Mouse (Mus musculus) ES-Bruce4 (cell line): ENCODE results near the gene Adamtsl4. TPM values are rescaled to one million over a fixed set of nuclear protein-coding genes. Genes with fewer than 3 reads are reported as not detected.

Source experiments
- H3K27ac ChIP-seq: 2 replicates; pipeline ENCODE4 v1.5.1; 2012; ENCODE audit warnings: low read length, inconsistent platforms; ENCODE audit not compliant: insufficient read depth
- H3K27me3 ChIP-seq: 2 replicates; pipeline ENCODE4 v1.6.1; 2012; ENCODE audit warnings: mild to moderate bottlenecking, low read length, inconsistent platforms; ENCODE audit not compliant: control insufficient read depth, poor library complexity, insufficient read depth, severe bottlenecking
- H3K36me3 ChIP-seq: 2 replicates; pipeline ENCODE4 v1.6.1; 2012; ENCODE audit warnings: inconsistent platforms, mild to moderate bottlenecking, low read length, moderate library complexity; ENCODE audit not compliant: control insufficient read depth, poor library complexity, insufficient read depth, severe bottlenecking
- H3K4me1 ChIP-seq: one replicate; pipeline ENCODE4 v1.8.1; 2011; ENCODE audit warnings: low read length; ENCODE audit not compliant: control insufficient read depth, insufficient read depth
- H3K4me3 ChIP-seq: 2 replicates; pipeline ENCODE4 v1.5.1; 2011; ENCODE audit warnings: low read depth, mild to moderate bottlenecking, low read length
- H3K9ac ChIP-seq: 2 replicates; pipeline ENCODE4 v1.6.1; 2012; ENCODE audit warnings: low read depth, mild to moderate bottlenecking, inconsistent platforms; ENCODE audit not compliant: poor library complexity, severe bottlenecking
- H3K9me3 ChIP-seq: replicated peaks from 2 replicates; pipeline ENCODE4 v1.6.1; 2012; ENCODE audit warnings: mild to moderate bottlenecking, low read length, inconsistent platforms; ENCODE audit not compliant: control insufficient read depth, poor library complexity, insufficient read depth, severe bottlenecking
- CTCF ChIP-seq: IDR thresholded peaks from one replicate; pipeline ENCODE4 v1.8.1; 2011; ENCODE audit warnings: low read depth, low read length
- EP300 ChIP-seq: IDR thresholded peaks from 2 replicates; pipeline ENCODE4 v1.6.1; 2011; ENCODE audit warnings: low read depth, low read length; ENCODE audit not compliant: insufficient read depth
- POLR2A ChIP-seq: IDR thresholded peaks from one replicate; pipeline ENCODE4 v1.8.1; 2011; ENCODE audit warnings: low read length; ENCODE audit not compliant: insufficient read depth
- polyA plus RNA-seq: library from polyadenylated mRNA; stranded (reverse); fragments of >200 nt; gene quantifications from 2 replicates; pipeline ENCODE4 v1.2.4, GENCODE M21; 2011; ENCODE audit warnings: low read depth; ENCODE audit not compliant: missing spikeins, insufficient read depth, insufficient read length

Gene Adamtsl4
- polyA plus RNA-seq, 1 experiment = 10.1 TPM

DNA sequence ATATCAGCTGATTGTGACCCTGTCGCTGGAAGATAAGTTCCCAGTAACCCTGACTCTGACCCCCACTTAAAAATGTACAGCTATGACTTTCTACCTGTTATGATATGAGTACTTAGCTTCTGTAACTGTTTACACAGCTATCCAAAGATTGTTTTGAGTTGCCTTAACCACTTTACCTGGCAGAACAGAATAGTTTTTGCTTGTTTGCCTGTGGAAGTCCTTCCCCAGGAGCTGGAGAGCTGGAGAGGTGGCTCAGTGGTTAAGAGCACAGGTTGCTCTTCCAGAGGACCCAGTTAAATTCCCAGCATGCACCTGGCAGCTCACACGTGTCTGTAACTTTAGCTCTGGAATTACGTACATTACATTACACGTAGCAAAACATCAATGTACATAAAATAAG is 16.9 kb upstream of the Adamtsl4 start:
- Histone ChIP-seq H3K9me3 (peaks cover 2% of the 10 kb centered on the region; the same call in 1 of the 2 replicates), H3K27ac (no peak overlapping the region), H3K36me3 (no peaks in the 10 kb centered on the region), H3K4me3 (no peak overlapping the region), H3K9ac (no peak overlapping the region), H3K27me3 (no peaks in the 10 kb centered on the region), H3K4me1 (peaks cover 12% of the 10 kb centered on the region)
- TF ChIP-seq CTCF (no peak), EP300 (no peak), POLR2A (no peak)

- no peaks in the 10 kb centered on the region for H3K36me3 ChIP-seq
- H3K9me3 ChIP-seq = no peaks in the 10 kb centered on the region
- H3K9ac ChIP-seq = no peak overlapping the region
- no peak overlapping the region for H3K4me3 ChIP-seq
- H3K27me3 ChIP-seq = no peaks in the 10 kb centered on the region
- peaks cover 14% of the 10 kb centered on the region for H3K4me1 ChIP-seq
- H3K27ac ChIP-seq = peak overlapping the region; percentile 54; the same call in 1 of the 2 replicates
- no peak for TF ChIP-seq CTCF
- no peak for TF ChIP-seq POLR2A
- TF ChIP-seq EP300 = no peak
These were observed 15.6 kb upstream of the Adamtsl4 start for GRCm38 (mm10) chr3:95703276-95703675.

DNA sequence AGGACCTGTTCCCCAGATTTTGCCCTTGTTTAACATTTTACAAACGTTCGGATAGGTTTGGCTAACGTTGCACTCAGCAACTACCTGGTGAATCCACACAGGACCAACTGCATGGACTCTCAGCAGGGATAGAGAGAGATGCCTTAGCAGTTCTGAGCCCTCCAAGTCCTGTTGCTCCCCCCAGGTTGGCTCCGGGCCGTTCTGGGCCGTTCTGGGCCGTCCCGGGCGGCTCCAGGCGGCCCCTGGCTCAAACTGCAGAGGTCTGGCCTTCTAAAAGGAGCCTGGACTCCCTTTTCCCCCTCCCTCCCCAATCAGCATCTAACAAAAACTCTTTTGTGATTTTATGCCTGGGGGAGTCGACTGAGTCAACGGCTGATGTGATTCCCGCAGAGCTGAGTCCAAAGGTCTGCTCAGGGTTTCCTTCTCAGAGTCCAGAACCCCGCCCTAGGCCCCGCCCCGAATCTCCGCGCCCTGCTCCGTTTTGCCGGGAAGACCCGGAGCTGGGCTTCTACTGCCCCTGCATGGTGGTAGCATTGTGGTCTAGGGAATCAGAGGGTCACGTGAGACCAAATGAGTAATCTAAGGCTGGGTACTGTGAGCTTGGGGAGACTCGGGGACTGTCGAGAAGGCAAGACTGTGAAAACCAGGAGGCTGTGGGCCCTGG is 14.3 kb upstream of the Adamtsl4 start:
- H3K9me3 ChIP-seq = no peaks in the 10 kb centered on the region
- peak overlapping the region; percentile 46 for H3K4me3 ChIP-seq
- H3K9ac ChIP-seq = peak overlapping the region; percentile 59
- H3K27me3 ChIP-seq = no peaks in the 10 kb centered on the region
- TF ChIP-seq POLR2A = peak; percentile 60
- TF ChIP-seq EP300 = peak; percentile 89; the same call in 1 of the 2 replicates
- peak; percentile 28 for TF ChIP-seq CTCF
- peaks cover 14% of the 10 kb centered on the region for H3K4me1 ChIP-seq
- peak overlapping the region; percentile 98 for H3K27ac ChIP-seq
- no peaks in the 10 kb centered on the region for H3K36me3 ChIP-seq

GRCm38 (mm10) chr3:95701085-95701484 is 13.4 kb upstream of the Adamtsl4 start:
- TF ChIP-seq POLR2A (no peak), CTCF (no peak), EP300 (no peak)
- Histone ChIP-seq H3K27me3 (no peaks in the 10 kb centered on the region), H3K4me3 (no peak overlapping the region), H3K27ac (peak overlapping the region; percentile 97), H3K4me1 (peaks cover 14% of the 10 kb centered on the region), H3K9me3 (no peaks in the 10 kb centered on the region), H3K36me3 (no peaks in the 10 kb centered on the region), H3K9ac (peak overlapping the region; percentile 59)

- Histone ChIP-seq H3K4me3 (no peak overlapping the region), H3K27me3 (no peaks in the 10 kb centered on the region), H3K4me1 (peaks cover 14% of the 10 kb centered on the region), H3K9ac (peak overlapping the region; percentile 59; the same call in 1 of the 2 replicates), H3K9me3 (no peaks in the 10 kb centered on the region), H3K27ac (peak overlapping the region; percentile 97), H3K36me3 (no peaks in the 10 kb centered on the region)
- TF ChIP-seq POLR2A = no peak
- no peak for TF ChIP-seq CTCF
- TF ChIP-seq EP300 = no peak
These were observed 12.5 kb upstream of the Adamtsl4 start for GRCm38 (mm10) chr3:95700233-95700681.

DNA sequence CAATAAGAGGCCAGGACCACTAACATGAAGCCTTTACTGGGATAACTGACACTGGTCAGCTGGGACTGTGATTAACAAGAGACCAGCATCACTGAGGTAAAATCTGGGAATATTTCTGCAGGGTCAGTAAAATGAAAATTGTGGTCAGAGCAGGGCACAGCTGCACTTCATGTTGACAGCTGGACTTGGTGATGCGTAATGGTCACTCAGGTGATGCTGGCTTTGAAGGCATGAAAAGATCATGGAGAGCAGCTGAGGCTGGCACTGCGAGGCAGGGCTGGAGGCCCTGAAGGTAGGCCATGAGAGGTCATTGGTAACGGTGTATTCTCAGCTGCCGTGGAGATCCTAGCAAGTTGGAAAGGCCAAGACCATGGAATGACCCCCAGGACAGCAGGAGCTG is 10.6 kb upstream of the Adamtsl4 start:
- peaks cover 12% of the 10 kb centered on the region for H3K4me1 ChIP-seq
- no peaks in the 10 kb centered on the region for H3K36me3 ChIP-seq
- H3K4me3 ChIP-seq = no peak overlapping the region
- H3K9me3 ChIP-seq = no peaks in the 10 kb centered on the region
- TF ChIP-seq POLR2A = no peak
- no peak for TF ChIP-seq EP300
- no peak for TF ChIP-seq CTCF
- no peak overlapping the region for H3K27ac ChIP-seq
- H3K27me3 ChIP-seq = no peaks in the 10 kb centered on the region
- H3K9ac ChIP-seq = no peak overlapping the region
